Mouse (Mus musculus) lung, adult 2 months (tissue): ENCODE measurements around the gene Cemip2. TPM values are rescaled to one million over a fixed set of nuclear protein-coding genes. Genes with fewer than 3 reads are reported as not detected.

ENCODE experiments used
- DNase-seq: peaks from one replicate; pipeline ENCODE4 v3.0.0; 2022
- H3K4me1 ChIP-seq: fragments of 200-500 bp; 2 replicates; pipeline ENCODE4 v1.6.1; 2011; ENCODE audit warnings: low read length; ENCODE audit not compliant: control insufficient read depth, insufficient read depth
- H3K4me3 ChIP-seq: fragments of 200-500 bp; replicated peaks from 2 replicates; pipeline ENCODE3; 2011; ENCODE audit warnings: low read depth, mild to moderate bottlenecking, control low read depth, low read length; ENCODE audit errors: extremely low read depth
- CTCF ChIP-seq: fragments of 200-500 bp; IDR thresholded peaks from 2 replicates; pipeline ENCODE4 v1.5.1; 2011; ENCODE audit warnings: mild to moderate bottlenecking, low read length, control low read depth; ENCODE audit not compliant: insufficient read depth
- POLR2A ChIP-seq: fragments of 200-500 bp; IDR thresholded peaks from 2 replicates; pipeline ENCODE4 v1.6.1; 2011; ENCODE audit warnings: low read depth, mild to moderate bottlenecking, control low read depth, low read length, borderline replicate concordance; ENCODE audit errors: extremely low read depth
- WGBS: fragments of 180-500 bp; shearing (Covaris S2); methylation state at CpG from one replicate; pipeline ENCODE4 v1.1.7; 2018; 5-methylcytosine and 5-hydroxymethylcytosine counted together
- polyA plus RNA-seq: library from polyadenylated mRNA; depleted of rRNA; stranded (reverse); fragments of >200 nt; gene quantifications from 2 replicates; pipeline ENCODE4 v1.2.3, GENCODE M21; 2012

Gene Cemip2
- polyA plus RNA-seq, 1 experiment = 33.8 TPM

- Histone ChIP-seq H3K4me3 (no peak overlapping the region), H3K4me1 (peaks cover 5% of the 10 kb centered on the region)
- DNase-seq = no peak
- 43% methylated on average over 4 of the region's 4 CpGs for WGBS
- TF ChIP-seq POLR2A (no peak), CTCF (no peak)
These were observed 42.0 kb downstream of the Cemip2 start for GRCm38 (mm10) chr19:21820126-21820525.

GRCm38 (mm10) chr19:21821877-21822276, 43.7 kb downstream of the Cemip2 start:
- no peak for DNase-seq
- 48% methylated on average over 6 of the region's 6 CpGs for WGBS
- peaks cover 9% of the 10 kb centered on the region for H3K4me1 ChIP-seq
- no peak overlapping the region for H3K4me3 ChIP-seq
- no peak for TF ChIP-seq CTCF
- TF ChIP-seq POLR2A = no peak

DNA sequence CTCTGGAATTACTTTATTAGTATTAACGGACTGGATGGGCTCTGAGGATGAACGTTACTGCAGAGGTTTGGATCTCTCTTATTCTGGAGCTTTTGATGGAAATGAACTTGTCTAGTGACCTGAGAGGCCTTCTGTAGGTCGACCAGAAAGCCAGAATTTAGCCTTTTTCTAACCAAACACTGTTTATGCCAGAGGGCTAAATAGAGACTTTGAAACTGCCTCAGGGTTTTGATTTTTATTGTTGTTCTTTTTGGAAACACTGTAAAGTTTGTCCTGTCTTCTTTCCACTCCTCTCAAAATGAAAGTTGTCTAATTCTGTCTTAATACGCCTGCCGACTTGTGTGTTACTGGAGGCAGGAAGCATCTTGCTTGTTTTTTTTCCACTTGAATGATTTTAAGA, 46.0 kb downstream of the Cemip2 start:
- Histone ChIP-seq H3K4me1 (peaks cover 13% of the 10 kb centered on the region), H3K4me3 (no peak overlapping the region)
- no peak for DNase-seq
- TF ChIP-seq CTCF (no peak), POLR2A (no peak)
- WGBS = 72% methylated on average over 5 of the region's 5 CpGs

- DNase-seq = no peak
- 66% methylated on average over 4 of the region's 4 CpGs for WGBS
- TF ChIP-seq CTCF (no peak), POLR2A (no peak)
- peaks cover 8% of the 10 kb centered on the region for H3K4me1 ChIP-seq
- no peak overlapping the region for H3K4me3 ChIP-seq
These were observed 47.2 kb downstream of the Cemip2 start for GRCm38 (mm10) chr19:21825128-21825885.

GRCm38 (mm10) chr19:21833416-21833992, 55.4 kb downstream of the Cemip2 start:
- 40% methylated on average over 12 of the region's 12 CpGs for WGBS

DNA sequence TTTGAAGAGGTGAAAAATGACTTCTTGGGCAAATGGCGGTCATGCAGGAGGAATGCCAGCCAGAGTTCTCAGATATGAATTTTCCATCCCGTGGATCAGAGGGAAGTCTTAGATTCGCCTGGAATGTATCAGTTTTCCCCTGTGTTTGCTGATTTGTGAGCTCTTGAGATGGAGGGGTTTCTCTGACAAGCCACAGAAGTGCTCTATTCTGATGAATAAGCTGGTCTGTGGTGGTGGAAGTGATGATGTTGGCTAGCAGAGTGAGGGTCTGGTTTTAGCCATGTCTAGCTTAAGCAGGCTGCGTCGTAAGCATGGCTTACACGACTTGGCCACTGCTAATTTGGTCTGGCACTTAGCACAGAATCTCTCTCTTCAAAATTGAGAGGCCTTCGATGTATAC, 56.8 kb downstream of the Cemip2 start:
- DNase-seq = no peak
- TF ChIP-seq POLR2A (no peak), CTCF (no peak)
- Histone ChIP-seq H3K4me1 (peaks cover 13% of the 10 kb centered on the region), H3K4me3 (no peak overlapping the region)
- WGBS = 69% methylated on average over 7 of the region's 7 CpGs

More at GRCm38 (mm10) chr19:21833416-21833992, 55.4 kb downstream of the Cemip2 start:
- DNase-seq = no peak
- no peak overlapping the region for H3K4me3 ChIP-seq
- H3K4me1 ChIP-seq = peaks cover 13% of the 10 kb centered on the region
- TF ChIP-seq CTCF = no peak
- no peak for TF ChIP-seq POLR2A

DNA sequence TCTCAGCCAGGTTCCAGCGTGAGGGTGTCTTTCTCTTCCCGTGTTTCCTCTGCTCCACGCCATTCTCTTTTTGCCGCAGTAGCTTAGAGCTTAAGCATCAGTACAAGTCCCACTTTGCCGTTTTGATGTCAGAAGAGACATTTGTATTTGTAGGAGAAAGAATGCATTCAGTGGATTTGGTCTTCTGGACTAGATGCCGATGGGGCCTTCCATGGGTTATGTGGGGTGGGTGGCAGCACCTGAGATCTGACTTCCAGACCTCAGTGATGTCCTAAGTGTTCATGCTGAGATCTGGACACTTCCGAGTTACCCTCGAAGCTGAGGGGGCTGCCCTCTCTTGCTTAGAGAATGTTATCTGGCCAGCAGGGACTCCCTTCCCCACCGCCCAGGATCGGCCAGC, 72.6 kb downstream of the Cemip2 start:
- TF ChIP-seq CTCF = no peak
- no peak for TF ChIP-seq POLR2A
- WGBS = 78% methylated on average over 10 of the region's 10 CpGs

DNA sequence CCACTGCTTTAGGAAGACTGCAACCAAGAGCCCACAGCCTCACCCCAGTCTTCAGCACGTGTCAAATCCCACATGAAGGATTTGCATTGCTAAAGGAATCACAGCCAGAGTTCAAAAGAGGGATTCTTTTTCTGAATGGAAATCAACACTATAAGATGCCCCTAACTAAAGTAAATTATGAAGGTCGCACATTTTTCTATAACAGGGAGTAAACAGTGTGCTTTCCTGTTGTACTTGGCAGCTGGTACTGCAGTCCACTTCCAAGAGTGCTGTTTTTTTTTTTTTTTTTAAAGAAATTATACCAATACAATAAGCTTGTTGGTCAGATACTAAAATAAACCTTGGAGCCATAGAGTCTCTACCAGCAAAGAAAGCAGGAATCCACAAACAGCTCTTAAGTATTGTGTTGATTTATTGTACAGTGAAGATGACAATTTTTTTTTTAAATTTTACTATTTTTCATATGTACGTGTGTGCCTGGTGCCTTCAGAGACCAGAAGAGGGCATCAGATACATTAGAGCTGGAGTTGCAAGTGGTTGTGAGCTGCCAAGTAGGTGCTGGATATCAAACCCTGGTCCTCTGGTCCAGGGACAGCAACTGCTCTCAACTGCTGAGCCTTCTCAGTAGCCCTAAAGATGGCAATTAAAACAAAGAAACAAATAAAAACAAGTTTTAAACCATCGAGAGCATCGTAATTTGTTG, 76.5 kb downstream of the Cemip2 start:
- TF ChIP-seq CTCF (no peak), POLR2A (no peak)
- no peaks in the 10 kb centered on the region; the same call in 1 of the 2 replicates for H3K4me1 ChIP-seq
- no peak for DNase-seq
- no peak overlapping the region for H3K4me3 ChIP-seq
- WGBS = 69% methylated on average over 5 of the region's 5 CpGs

More for the DNA sequence above, 72.6 kb downstream of the Cemip2 start:
- H3K4me3 ChIP-seq = no peak overlapping the region
- no peak for DNase-seq
- H3K4me1 ChIP-seq = no peaks in the 10 kb centered on the region; the same call in 1 of the 2 replicates

GRCm38 (mm10) chr19:21855421-21856128, 77.4 kb downstream of the Cemip2 start:
- Histone ChIP-seq H3K4me1 (no peaks in the 10 kb centered on the region; the same call in 1 of the 2 replicates), H3K4me3 (no peak overlapping the region)
- DNase-seq = no peak
- 78% methylated on average over 8 of the region's 8 CpGs for WGBS
- TF ChIP-seq CTCF = no peak
- no peak for TF ChIP-seq POLR2A
